Comparison of ENCODE assay signal across 9 mouse cellular contexts in the genomic region with DNA sequence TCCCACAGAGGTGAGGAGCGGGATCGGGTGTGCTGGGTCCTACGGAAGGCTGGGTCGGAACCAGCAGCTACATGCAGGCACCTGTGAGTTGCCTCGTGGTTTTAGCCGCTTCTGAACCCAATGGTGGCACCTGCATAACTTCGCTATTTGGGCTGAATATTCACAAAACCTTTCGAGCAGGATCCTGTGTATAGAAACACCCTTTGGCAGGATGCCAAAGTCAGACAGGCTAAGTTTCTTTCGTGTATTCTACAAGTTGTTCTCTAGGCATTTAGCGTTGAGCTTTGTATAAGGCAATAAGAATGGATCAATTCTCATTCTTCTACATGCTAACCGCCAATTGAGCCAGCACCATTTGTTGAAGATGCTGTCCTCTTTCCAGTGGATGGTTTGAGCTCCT. TPM values are rescaled to one million over a fixed set of nuclear protein-coding genes. Genes with fewer than 3 reads are reported as not detected.
DNase-seq lines count a peak whose midpoint lies in the region; ATAC-seq and TF ChIP-seq lines count a peak whose summit lies in the region.
"Not testable (repeated sequence)": the region's sequence is repeated elsewhere in the genome, so short reads cannot be mapped to it uniquely, and the experiment has no call there.
"Had no signal": no experiment of that assay in that cellular context is flagged by ENCODE, and none has a peak within 500 bp of the region (broad histone marks: within the 10 kb centered on the region; RNA-seq: fewer than 3 reads in every experiment).

No protein-coding gene starts in this region.

- 4% methylated on average over 10 of the region's 11 CpGs for WGBS in heart, postnatal 0 days
- 3% methylated on average over 11 of the region's 11 CpGs for WGBS in kidney, postnatal 0 days
- 3% methylated on average over 11 of the region's 11 CpGs for WGBS in liver, embryonic 14.5 days (ENCODE audit: insufficient replicate concordance)
- WGBS in midbrain, postnatal 0 days, result 6% methylated on average over 11 of the region's 11 CpGs
- 6% methylated on average over 9 of the region's 11 CpGs for WGBS in stomach, embryonic 14.5 days

- DNase-seq in c-Kit-positive CD71-negative TER-119-negative erythroid progenitor cells, embryonic 14.5 days (ENCODE audit: low read depth), result peak; percentile 9
- peak; percentile 0 for DNase-seq in fibroblast of lung, adult 2 months (ENCODE audit: low read depth)
- DNase-seq in heart, postnatal 0 days (ENCODE audit: low spot score), result peak; percentile 10
- DNase-seq in kidney, postnatal 0 days (ENCODE audit: low spot score), result peak; percentile 16
- DNase-seq in liver, embryonic 14.5 days (ENCODE audit: low read depth in 3 of 3, low spot score in 3 of 3), result peak; percentile 7 to 19 (median 9)
- peak; percentile 25 for DNase-seq in midbrain, postnatal 0 days (ENCODE audit: low spot score)

- not testable (repeated sequence) for TF ChIP-seq CTCF in ES-Bruce4 (IDR thresholded peaks at IDR 0.05; ENCODE audit: low read depth, low read length); heart, postnatal 0 days (IDR thresholded peaks at IDR 0.05; ENCODE audit: low read depth); kidney, postnatal 0 days (IDR thresholded peaks at IDR 0.05; ENCODE audit: low read depth); liver, embryonic 14.5 days (IDR thresholded peaks at IDR 0.05; ENCODE audit: low read depth); midbrain, postnatal 0 days (IDR thresholded peaks at IDR 0.05)

- peak overlapping the region; percentile 60 for H3K4me2 ChIP-seq in heart, postnatal 0 days (ENCODE audit: low read depth, low read length)
- peak overlapping the region; percentile 64 for H3K4me2 ChIP-seq in kidney, postnatal 0 days (ENCODE audit: low read length)
- peak overlapping the region; percentile 72 for H3K4me2 ChIP-seq in liver, embryonic 14.5 days (ENCODE audit: low read depth)
- peak overlapping the region; percentile 35 for H3K4me2 ChIP-seq in midbrain, postnatal 0 days (ENCODE audit: low read depth, low read length, poor library complexity, severe bottlenecking)
- peak overlapping the region; percentile 52 for H3K4me2 ChIP-seq in stomach, embryonic 14.5 days (replicated peaks; ENCODE audit: low read depth, low read length)

- not testable (repeated sequence) for ATAC-seq in heart, postnatal 0 days (ENCODE audit: insufficient read depth, low read depth); stomach, embryonic 14.5 days (ENCODE audit: insufficient number of reproducible peaks, insufficient read depth, low FRiP score, low read depth)
- ATAC-seq in kidney, postnatal 0 days (replicated peaks; ENCODE audit: low FRiP score, low read depth), result peak; percentile 23; the same call in 1 of the 2 replicates
- ATAC-seq in liver, embryonic 14.5 days (ENCODE audit: insufficient read depth), result peak; percentile 25; the same call in 1 of the 2 replicates
- ATAC-seq in midbrain, postnatal 0 days (ENCODE audit: low FRiP score), result 0 out of 2 replicates have a peak, but pooled peaks have one; percentile 16

- not testable (repeated sequence) for H3K4me1 ChIP-seq in ES-Bruce4 (ENCODE audit: control insufficient read depth, insufficient read depth, low read length); heart, postnatal 0 days (ENCODE audit: control insufficient read depth, insufficient read depth); kidney, postnatal 0 days (replicated peaks; ENCODE audit: insufficient read depth, low read length); liver, embryonic 14.5 days (replicated peaks; ENCODE audit: control insufficient read depth in 2 of 2, insufficient read depth in 2 of 2, low read length in 1 of 2); midbrain, postnatal 0 days (ENCODE audit: insufficient read depth, low read length); stomach, embryonic 14.5 days (ENCODE audit: control insufficient read depth, insufficient read depth, low read length)

- not testable (repeated sequence) for TF ChIP-seq POLR2A in ES-Bruce4 (IDR thresholded peaks at IDR 0.05; ENCODE audit: insufficient read depth, low read length)

- peak overlapping the region; percentile 87 for H3K4me3 ChIP-seq in ES-Bruce4 (ENCODE audit: low read depth, low read length)
- peak overlapping the region; percentile 63 for H3K4me3 ChIP-seq in heart, postnatal 0 days (ENCODE audit: low read depth, low read length)
- peak overlapping the region; percentile 51 for H3K4me3 ChIP-seq in kidney, postnatal 0 days (replicated peaks; ENCODE audit: low read depth, low read length)
- H3K4me3 ChIP-seq in liver, embryonic 14.5 days (ENCODE audit: insufficient read depth in 1 of 2, low read depth in 2 of 2, low read length in 2 of 2), result peak overlapping the region; percentile 63 to 82
- peak overlapping the region; percentile 38 for H3K4me3 ChIP-seq in midbrain, postnatal 0 days (ENCODE audit: low read depth, low read length)
- peak overlapping the region; percentile 47 for H3K4me3 ChIP-seq in stomach, embryonic 14.5 days (ENCODE audit: low read depth, low read length)

- not testable (repeated sequence) for H3K27ac ChIP-seq in ES-Bruce4 (ENCODE audit: insufficient read depth, low read length); liver, embryonic 14.5 days; midbrain, postnatal 0 days (ENCODE audit: low read depth, low read length); stomach, embryonic 14.5 days (ENCODE audit: low read length)
- H3K27ac ChIP-seq in heart, postnatal 0 days (ENCODE audit: low read depth), result peak overlapping the region; percentile 78
- peak overlapping the region; percentile 71 for H3K27ac ChIP-seq in kidney, postnatal 0 days

- peak overlapping the region; percentile 73 for H3K9ac ChIP-seq in ES-Bruce4 (ENCODE audit: low read depth, poor library complexity, severe bottlenecking)
- peak overlapping the region; percentile 59 for H3K9ac ChIP-seq in heart, postnatal 0 days (replicated peaks; ENCODE audit: low read depth, low read length)
- peak overlapping the region; percentile 49 for H3K9ac ChIP-seq in kidney, postnatal 0 days (ENCODE audit: low read depth, low read length)
- peak overlapping the region; percentile 70 for H3K9ac ChIP-seq in liver, embryonic 14.5 days (replicated peaks)
- H3K9ac ChIP-seq in midbrain, postnatal 0 days (replicated peaks; ENCODE audit: low read length, poor library complexity, severe bottlenecking), result peak overlapping the region; percentile 33; the same call in 1 of the 2 replicates
- H3K9ac ChIP-seq in stomach, embryonic 14.5 days (replicated peaks; ENCODE audit: low read depth, low read length), result 0 out of 2 replicates have a peak overlapping the region, but pooled peaks have one; percentile 18

- not testable (repeated sequence) for H3K9me3 ChIP-seq in ES-Bruce4 (replicated peaks; ENCODE audit: control insufficient read depth, insufficient read depth, low read length, poor library complexity, severe bottlenecking); heart, postnatal 0 days (replicated peaks; ENCODE audit: control insufficient read depth, low read length); kidney, postnatal 0 days (replicated peaks; ENCODE audit: low read length); liver, embryonic 14.5 days (ENCODE audit: control insufficient read depth, low read length); midbrain, postnatal 0 days (ENCODE audit: low read length); stomach, embryonic 14.5 days (ENCODE audit: control insufficient read depth, low read depth, low read length)

- not testable (repeated sequence) for TF ChIP-seq EP300 in ES-Bruce4 (IDR thresholded peaks at IDR 0.05; ENCODE audit: insufficient read depth, low read depth, low read length); heart, postnatal 0 days (IDR thresholded peaks at IDR 0.05; ENCODE audit: low read depth); liver, embryonic 14.5 days (IDR thresholded peaks at IDR 0.05; ENCODE audit: low read depth)

- not testable (repeated sequence) for H3K36me3 ChIP-seq in ES-Bruce4 (ENCODE audit: control insufficient read depth, insufficient read depth, low read length, poor library complexity, severe bottlenecking); heart, postnatal 0 days (replicated peaks; ENCODE audit: control insufficient read depth, insufficient read depth, low read length); kidney, postnatal 0 days (ENCODE audit: insufficient read depth, low read length); liver, embryonic 14.5 days (replicated peaks; ENCODE audit: control insufficient read depth, insufficient read depth, low read depth); midbrain, postnatal 0 days (ENCODE audit: insufficient read depth, low read length); stomach, embryonic 14.5 days (ENCODE audit: control insufficient read depth, insufficient read depth, low read length)

- H3K27me3 ChIP-seq in ES-Bruce4 (ENCODE audit: control insufficient read depth, insufficient read depth, low read length, poor library complexity, severe bottlenecking); heart, postnatal 0 days (ENCODE audit: control insufficient read depth, insufficient read depth, low read length); kidney, postnatal 0 days (ENCODE audit: insufficient read depth, low read length); liver, embryonic 14.5 days (ENCODE audit: control insufficient read depth, insufficient read depth, low read length); midbrain, postnatal 0 days (ENCODE audit: insufficient read depth, low read length); stomach, embryonic 14.5 days (ENCODE audit: control insufficient read depth, insufficient read depth, low read length): not testable (repeated sequence)

RNA-seq across cellular contexts. Expression of gene Zfp960, which starts 58.6 kb away (rescaled TPM):
- 23.3 and 25.6 TPM in 2 replicates for polyA plus RNA-seq in ES-Bruce4 (2011; ENCODE audit: insufficient read depth, insufficient read length, low read depth, missing spikeins)
- total RNA-seq in heart, postnatal 0 days (2014; rRNA removed; ENCODE audit: low replicate concordance), result 0.69 and 1.6 TPM in 2 replicates
- 3.9 and 4.6 TPM in 2 replicates for polyA plus RNA-seq in heart, postnatal 0 days (2015; fragmentation: Nextera tagmentation; extraction: Ambion mirVana)
- 4.9 and 5.6 TPM in 2 replicates for polyA plus RNA-seq in kidney, postnatal 0 days (2015; fragmentation: Nextera tagmentation; extraction: Ambion mirVana)
- polyA plus RNA-seq in liver, embryonic 14.5 days (2012; rRNA removed), result 0.25 and 0.55 TPM in 2 replicates
- polyA plus RNA-seq in liver, embryonic 14.5 days (2014; fragmentation: Nextera tagmentation; extraction: Ambion mirVana), result 0.69 and 1.4 TPM in 2 replicates
- total RNA-seq in midbrain, postnatal 0 days (2014; rRNA removed), result 1.4 and 5.1 TPM in 2 replicates
- 2.0 and 2.4 TPM in 2 replicates for polyA plus RNA-seq in midbrain, postnatal 0 days (2015; fragmentation: Nextera tagmentation; extraction: Ambion mirVana)
- polyA plus RNA-seq in stomach, embryonic 14.5 days (2014; fragmentation: Nextera tagmentation; extraction: Ambion mirVana), result 7.4 and 7.7 TPM in 2 replicates
- polyA plus RNA-seq: adrenal gland, adult 2 months had no signal

Comparison
In these comparisons a context has a peak if more than half of its experiments do, and no peak if none do; other contexts are left out.
1. H3K9ac ChIP-seq: peak in every context shown above with its lines; median percentile 73 in ES-Bruce4; 70 in liver, embryonic 14.5 days; 59 in heart, postnatal 0 days; 49 in kidney, postnatal 0 days; 33 in midbrain, postnatal 0 days; 18 in stomach, embryonic 14.5 days.